Mouse (Mus musculus): ENCODE measurements around the gene A230050P20Rik. TPM values are rescaled to one million over a fixed set of nuclear protein-coding genes. Genes with fewer than 3 reads are reported as not detected.

A230050P20Rik gene
- total and polyA plus RNA-seq, 2 experiments from 2014 or later, result 19.6 to 22.1 TPM

DNA sequence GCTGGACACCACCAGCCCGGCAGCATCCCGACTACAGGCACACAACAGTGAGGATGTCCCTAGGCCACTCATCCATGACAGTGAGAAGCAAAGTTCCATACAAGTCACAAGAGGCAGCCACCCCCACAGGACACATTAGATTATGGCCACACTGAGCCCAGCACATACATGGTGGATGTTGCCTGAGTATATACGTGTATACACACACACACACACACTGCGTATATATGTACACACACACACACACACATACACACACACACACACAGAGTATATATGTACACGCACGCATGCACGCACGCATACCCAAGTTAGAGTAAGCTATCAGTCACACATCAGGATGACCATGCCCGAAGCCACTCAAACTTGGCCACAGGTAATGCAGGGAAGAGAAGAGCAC, 26.9 kb downstream of the A230050P20Rik start:
- DNase-seq (no peak), ATAC-seq (no peak)
- Histone ChIP-seq H3K4me3 (ENCODE audit: low read depth, low read length) (no peak overlapping the region), H3K27ac (ENCODE audit: low read depth, low read length) (no peak overlapping the region), H3K4me2 (ENCODE audit: low read depth) (no peak overlapping the region), H3K4me1 (ENCODE audit: insufficient read depth) (peaks cover 8% of the 10 kb centered on the region; the same call in 1 of the 2 replicates), H3K36me3 (ENCODE audit: insufficient read depth) (peaks cover 60% of the 10 kb centered on the region), H3K9ac (no peak overlapping the region), H3K9me3 (ENCODE audit: low read length) (no peaks in the 10 kb centered on the region), H3K27me3 (ENCODE audit: insufficient read depth, low read length) (no peaks in the 10 kb centered on the region)
- no peak for TF ChIP-seq CTCF (IDR thresholded peaks at IDR 0.05; ENCODE audit: low read depth)
- 95% methylated on average over 9 of the region's 9 CpGs for WGBS

DNA sequence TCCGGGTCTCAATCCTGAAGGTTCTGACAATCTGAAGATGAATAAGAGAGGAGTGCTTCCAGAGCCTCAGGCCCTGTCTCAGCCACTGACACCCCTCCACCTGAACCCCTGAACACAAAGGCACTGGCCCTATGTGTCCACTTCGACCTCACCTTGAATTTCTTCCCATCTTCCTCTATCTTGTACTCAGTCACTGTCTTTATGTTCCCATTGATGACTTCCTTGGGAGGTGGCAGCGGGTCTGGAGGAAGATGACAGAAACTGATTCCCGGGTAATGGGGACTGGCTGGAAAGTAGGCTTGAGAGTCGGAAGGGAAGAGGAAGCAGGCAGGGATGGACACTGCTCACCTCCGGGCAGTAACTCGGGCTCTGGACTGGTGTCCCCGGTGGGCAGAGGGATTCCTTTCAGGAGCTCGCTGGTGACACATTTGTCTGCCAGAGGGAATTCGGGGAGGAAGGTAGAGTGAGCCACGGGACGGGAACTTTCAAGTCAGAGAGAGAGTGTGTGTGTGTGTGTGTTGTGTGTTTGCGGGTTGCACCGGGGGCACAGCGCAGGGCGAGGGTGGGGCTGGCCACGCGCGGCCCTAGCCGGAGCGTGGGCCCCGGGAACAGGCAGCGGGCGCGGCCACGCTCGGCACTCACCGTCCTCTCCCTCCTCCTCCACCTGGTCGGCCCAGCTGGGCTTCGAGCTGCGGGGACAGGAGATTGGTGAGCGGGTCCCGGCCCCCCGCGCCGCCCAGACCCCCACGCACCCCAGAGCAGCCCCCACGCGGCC, 29.5 kb downstream of the A230050P20Rik start:
- Histone ChIP-seq H3K27ac (ENCODE audit: low read depth, low read length) (peak overlapping the region; percentile 77), H3K9ac (peak overlapping the region; percentile 82), H3K4me2 (ENCODE audit: low read depth) (peak overlapping the region; percentile 97)

GRCm38 (mm10) chr9:20898511-20899073, 30.1 kb downstream of the A230050P20Rik start, which contains the start of gene Eif3g:
Gene Eif3g, minus strand, starts transcription at chr9:20898623.
- peaks cover 8% of the 10 kb centered on the region; the same call in 1 of the 2 replicates for H3K4me1 ChIP-seq (ENCODE audit: insufficient read depth)
- DNase-seq, result peak; percentile 92
- ATAC-seq, result peak; percentile 93
- peak within 1 kb of the TSS; percentile 77 for H3K27ac ChIP-seq (ENCODE audit: low read depth, low read length)
- H3K9me3 ChIP-seq (ENCODE audit: low read length), result no peaks in the 10 kb centered on the region
- WGBS, result 4% methylated on average over 34 of the region's 34 CpGs
- H3K4me2 ChIP-seq (ENCODE audit: low read depth), result peak within 1 kb of the TSS; percentile 97
- H3K27me3 ChIP-seq (ENCODE audit: insufficient read depth, low read length), result no peaks in the 10 kb centered on the region
- H3K36me3 ChIP-seq (ENCODE audit: insufficient read depth), result peaks cover 28% of the 10 kb centered on the region
- H3K4me3 ChIP-seq (ENCODE audit: low read depth, low read length), result peak within 1 kb of the TSS; percentile 93
- TF ChIP-seq CTCF (IDR thresholded peaks at IDR 0.05; ENCODE audit: low read depth), result peak; percentile 96
- H3K9ac ChIP-seq, result peak within 1 kb of the TSS; percentile 82

More for the DNA sequence above, 29.5 kb downstream of the A230050P20Rik start:
- H3K27me3 ChIP-seq (ENCODE audit: insufficient read depth, low read length), result no peaks in the 10 kb centered on the region
- peaks cover 34% of the 10 kb centered on the region for H3K36me3 ChIP-seq (ENCODE audit: insufficient read depth)
- no peak for TF ChIP-seq CTCF (IDR thresholded peaks at IDR 0.05; ENCODE audit: low read depth)
- 10% methylated on average over 25 of the region's 39 CpGs for WGBS
- H3K4me3 ChIP-seq (ENCODE audit: low read depth, low read length), result peak overlapping the region; percentile 93
- ATAC-seq, result peak; percentile 55
- H3K9me3 ChIP-seq (ENCODE audit: low read length), result no peaks in the 10 kb centered on the region
- DNase-seq, result no peak
- H3K4me1 ChIP-seq (ENCODE audit: insufficient read depth), result peaks cover 8% of the 10 kb centered on the region; the same call in 1 of the 2 replicates

DNA sequence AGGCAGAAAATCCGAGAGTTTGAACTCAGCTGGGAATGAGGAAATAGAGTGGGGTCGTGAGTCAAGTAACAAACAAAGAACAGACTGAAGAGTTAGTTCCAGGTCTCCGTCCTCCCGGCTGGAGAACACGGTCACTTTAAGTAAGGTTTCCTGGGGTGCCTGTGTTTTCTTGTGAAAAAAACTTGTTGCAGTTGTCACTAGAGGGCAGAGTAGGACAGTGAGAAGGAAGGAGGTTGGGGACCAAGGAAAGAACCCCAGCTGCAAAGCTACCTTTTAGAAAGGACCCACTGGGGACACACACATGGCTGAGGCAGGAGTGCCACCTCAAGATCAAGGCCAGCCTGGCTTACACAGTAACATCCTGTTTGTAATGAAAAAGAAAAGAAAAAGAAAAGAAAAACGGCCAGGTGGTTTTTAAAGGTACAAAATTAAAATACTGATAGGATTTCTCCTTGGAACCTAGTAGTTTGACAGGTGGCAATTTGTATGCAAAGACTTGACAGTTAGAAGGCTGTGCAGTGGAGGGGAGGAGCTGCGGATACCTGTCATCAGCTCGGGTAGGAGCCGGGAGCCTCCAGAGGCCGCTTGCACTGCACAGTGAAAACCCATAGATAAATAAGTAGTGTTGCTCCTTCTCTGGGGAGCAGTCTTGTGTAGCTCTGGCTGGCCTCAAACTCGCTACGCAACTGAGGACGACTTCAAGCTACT, 33.2 kb downstream of the A230050P20Rik start:
- 17% methylated on average over 13 of the region's 13 CpGs for WGBS
- ATAC-seq, result 0 out of 2 replicates have a peak, but pooled peaks have one; percentile 14
- Histone ChIP-seq H3K4me2 (ENCODE audit: low read depth) (no peak overlapping the region), H3K4me3 (ENCODE audit: low read depth, low read length) (no peak overlapping the region), H3K27ac (ENCODE audit: low read depth, low read length) (0 out of 2 replicates have a peak overlapping the region, but pooled peaks have one; percentile 15), H3K4me1 (ENCODE audit: insufficient read depth) (peaks cover 8% of the 10 kb centered on the region; the same call in 1 of the 2 replicates), H3K9me3 (ENCODE audit: low read length) (no peaks in the 10 kb centered on the region), H3K27me3 (ENCODE audit: insufficient read depth, low read length) (no peaks in the 10 kb centered on the region), H3K9ac (no peak overlapping the region), H3K36me3 (ENCODE audit: insufficient read depth) (peaks cover 16% of the 10 kb centered on the region)
- peak; percentile 37 for DNase-seq
- peak; percentile 66 for TF ChIP-seq CTCF (IDR thresholded peaks at IDR 0.05; ENCODE audit: low read depth)

DNA sequence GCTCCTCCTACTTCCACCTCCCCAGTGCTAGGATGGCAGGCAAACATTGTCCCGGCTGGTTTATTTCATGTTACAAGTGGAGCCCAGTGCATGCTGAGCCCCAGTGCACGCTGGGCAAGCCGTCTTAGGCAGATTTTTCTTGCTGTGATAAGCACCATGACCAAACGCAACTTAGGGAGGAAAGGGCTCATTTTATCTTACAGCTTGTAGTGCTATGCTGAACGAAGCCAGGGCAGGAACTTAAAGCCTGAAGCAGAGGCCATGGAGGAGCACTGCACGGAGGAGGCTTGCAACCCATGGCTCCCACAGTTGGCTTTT, 33.7 kb downstream of the A230050P20Rik start:
- TF ChIP-seq CTCF (IDR thresholded peaks at IDR 0.05; ENCODE audit: low read depth), result no peak
- Histone ChIP-seq H3K4me1 (ENCODE audit: insufficient read depth) (peaks cover 7% of the 10 kb centered on the region; the same call in 1 of the 2 replicates), H3K9ac (no peak overlapping the region), H3K4me3 (ENCODE audit: low read depth, low read length) (no peak overlapping the region), H3K36me3 (ENCODE audit: insufficient read depth) (peaks cover 20% of the 10 kb centered on the region), H3K27me3 (ENCODE audit: insufficient read depth, low read length) (no peaks in the 10 kb centered on the region), H3K4me2 (ENCODE audit: low read depth) (no peak overlapping the region), H3K9me3 (ENCODE audit: low read length) (no peaks in the 10 kb centered on the region), H3K27ac (ENCODE audit: low read depth, low read length) (0 out of 2 replicates have a peak overlapping the region, but pooled peaks have one; percentile 15)
- ATAC-seq (no peak), DNase-seq (no peak)
- WGBS, result 48% methylated on average over 6 of the region's 6 CpGs

DNA sequence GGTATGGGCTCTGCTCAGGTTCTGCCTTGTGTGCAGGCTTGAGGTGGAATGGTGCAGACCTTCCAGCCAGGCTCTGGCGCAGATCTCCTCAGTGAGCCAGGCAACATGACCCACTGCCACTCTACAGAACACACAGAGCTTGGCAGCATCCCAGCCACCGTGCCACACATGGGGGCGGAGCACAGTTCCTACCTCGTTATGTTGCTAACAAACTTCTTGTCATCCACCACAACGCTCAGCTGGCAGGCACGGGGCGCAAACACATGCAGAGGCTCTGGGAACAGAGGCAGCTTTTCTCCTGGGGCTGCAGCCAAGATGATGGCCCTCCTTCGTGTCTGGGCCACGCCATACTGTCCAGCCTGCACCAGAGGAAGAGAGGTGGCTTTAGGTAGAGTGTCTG, 41.5 kb downstream of the A230050P20Rik start:
- H3K36me3 ChIP-seq (ENCODE audit: insufficient read depth), result peaks cover 97% of the 10 kb centered on the region
- no peak overlapping the region for H3K4me3 ChIP-seq (ENCODE audit: low read depth, low read length)
- DNase-seq, result no peak
- ATAC-seq, result no peak
- 71% methylated on average over 9 of the region's 9 CpGs for WGBS
- H3K4me1 ChIP-seq (ENCODE audit: insufficient read depth), result no peaks in the 10 kb centered on the region
- H3K9me3 ChIP-seq (ENCODE audit: low read length), result no peaks in the 10 kb centered on the region
- no peaks in the 10 kb centered on the region for H3K27me3 ChIP-seq (ENCODE audit: insufficient read depth, low read length)
- no peak overlapping the region for H3K9ac ChIP-seq
- TF ChIP-seq CTCF (IDR thresholded peaks at IDR 0.05; ENCODE audit: low read depth), result no peak
- H3K4me2 ChIP-seq (ENCODE audit: low read depth), result no peak overlapping the region
- no peak overlapping the region for H3K27ac ChIP-seq (ENCODE audit: low read depth, low read length)
